Mouse (Mus musculus) neural tube, embryonic 11.5 days (tissue): Measurements from ENCODE around the gene Mustn1. TPM values are rescaled to one million over a fixed set of nuclear protein-coding genes. Genes with fewer than 3 reads are reported as not detected.

Source experiments
- ATAC-seq: fragments of 200-750 bp; cut with Nextera tagmentation; 2 replicates; pipeline ENCODE4 v1.8.0; 2017; ENCODE audit warnings: moderate number of reproducible peaks, mild to moderate bottlenecking, moderate TSS enrichment, moderate library complexity; ENCODE audit not compliant: insufficient read depth, low FRiP score, low TSS enrichment
- DNase-seq: peaks from one replicate; pipeline ENCODE4 v3.0.0-alpha.2; 2015; ENCODE audit warnings: low spot score
- H3K27ac ChIP-seq: fragments of 300-500 bp; sonication (generic); 2 replicates; pipeline ENCODE4 v1.5.1; 2014; ENCODE audit warnings: low read depth, mild to moderate bottlenecking, low read length
- H3K27me3 ChIP-seq: fragments of 300-500 bp; sonication (generic); 2 replicates; pipeline ENCODE4 v1.6.1; 2014; ENCODE audit warnings: mild to moderate bottlenecking, low read length, mixed read lengths; ENCODE audit not compliant: control insufficient read depth, insufficient read depth
- H3K36me3 ChIP-seq: fragments of 300-500 bp; sonication (generic); 2 replicates; pipeline ENCODE4 v1.6.1; 2014; ENCODE audit warnings: mild to moderate bottlenecking, low read length, moderate library complexity, mixed read lengths; ENCODE audit not compliant: control insufficient read depth, insufficient read depth
- H3K4me1 ChIP-seq: fragments of 300-500 bp; sonication (generic); 2 replicates; pipeline ENCODE4 v1.6.1; 2014; ENCODE audit warnings: low read length, mixed read lengths; ENCODE audit not compliant: control insufficient read depth, insufficient read depth
- H3K4me2 ChIP-seq: fragments of 300-500 bp; sonication (generic); 2 replicates; pipeline ENCODE4 v1.6.1; 2014; ENCODE audit warnings: low read depth, mild to moderate bottlenecking, moderate library complexity
- H3K4me3 ChIP-seq: fragments of 300-500 bp; sonication (generic); 2 replicates; pipeline ENCODE4 v1.5.1; 2014; ENCODE audit warnings: low read depth, low read length
- H3K9ac ChIP-seq: fragments of 300-500 bp; sonication (generic); 2 replicates; pipeline ENCODE4 v1.6.1; 2014; ENCODE audit warnings: mild to moderate bottlenecking, low read length
- H3K9me3 ChIP-seq: fragments of 300-500 bp; sonication (generic); 2 replicates; pipeline ENCODE4 v1.6.1; 2016; ENCODE audit warnings: low read length; ENCODE audit not compliant: control insufficient read depth
- WGBS: fragments of 180-500 bp; shearing (Covaris S2); extraction: QIAGEN DNeasy Blood & Tissue Kit; methylation state at CpG from one replicate; pipeline ENCODE4 v1.1.7; 2014; 5-methylcytosine and 5-hydroxymethylcytosine counted together
- polyA plus RNA-seq: library from polyadenylated mRNA; unstranded; fragments of >200 nt; fragmentation: Nextera tagmentation; extraction: Ambion mirVana; gene quantifications from 2 replicates; pipeline ENCODE4 v1.2.1, GENCODE M21; 2014

Mustn1 gene
- polyA plus RNA-seq, 1 experiment from 2014 or later, result 2.8 TPM

DNA sequence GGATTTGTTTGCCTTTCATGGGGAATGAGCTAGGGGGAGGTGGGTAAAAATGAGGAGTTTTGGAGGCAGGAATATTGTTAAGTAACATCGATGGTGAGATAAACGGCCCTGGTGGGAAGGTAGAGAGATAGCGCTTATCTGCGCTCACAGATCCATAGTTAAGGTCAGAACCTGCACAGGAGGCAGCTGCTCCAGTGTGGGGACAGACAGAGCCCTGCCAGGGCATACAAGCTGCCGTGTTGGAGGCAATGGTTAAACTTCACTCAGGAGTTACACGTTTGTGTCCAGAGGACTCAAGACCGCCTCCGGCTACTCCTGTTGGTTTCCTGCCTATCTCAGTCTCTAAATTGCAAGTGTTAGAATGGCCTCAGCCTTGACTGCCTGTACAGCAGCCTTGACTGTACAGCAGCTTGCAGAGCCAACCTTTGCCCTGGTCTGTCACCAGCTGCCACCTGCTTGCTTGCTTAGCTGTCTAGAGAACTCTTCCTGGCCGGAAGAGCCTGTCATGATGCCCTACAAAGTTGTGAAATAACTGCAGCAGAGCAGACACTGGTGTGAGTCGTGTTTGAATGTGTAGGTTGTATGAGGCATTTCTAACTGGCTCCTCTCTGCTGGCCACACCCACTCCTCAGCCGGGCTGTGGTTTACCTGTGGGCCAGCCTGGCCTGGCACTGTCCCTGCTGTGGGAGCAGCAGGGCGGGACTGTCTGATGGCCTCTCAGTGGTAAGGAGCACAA lies 3.7 kb upstream of the Mustn1 start:
- Histone ChIP-seq H3K36me3 (no peaks in the 10 kb centered on the region), H3K4me1 (no peaks in the 10 kb centered on the region), H3K27ac (no peak overlapping the region), H3K4me3 (no peak overlapping the region), H3K27me3 (no peaks in the 10 kb centered on the region), H3K4me2 (no peak overlapping the region), H3K9ac (no peak overlapping the region), H3K9me3 (no peaks in the 10 kb centered on the region)
- 92% methylated on average over 12 of the region's 12 CpGs for WGBS
- no peak for DNase-seq
- no peak for ATAC-seq

DNA sequence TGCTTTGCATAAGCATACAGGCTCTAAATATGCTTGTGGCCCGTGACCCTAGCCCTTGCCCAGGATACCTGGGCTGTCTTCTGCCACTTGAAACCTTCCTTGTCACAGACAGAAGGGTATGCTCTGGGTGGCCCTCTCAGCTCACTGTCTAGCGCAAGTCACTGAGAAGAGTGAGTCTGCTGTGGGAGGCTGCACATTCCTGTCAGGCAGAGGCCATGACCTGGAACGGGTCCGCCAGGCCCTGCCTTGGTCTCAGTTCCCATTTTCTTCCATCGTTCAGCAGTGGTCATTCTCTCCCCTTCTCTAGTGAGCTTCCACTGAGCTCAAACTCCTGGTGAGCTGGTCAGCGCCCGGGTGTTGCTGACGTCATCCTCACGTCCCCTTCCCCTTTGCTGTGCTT lies 3.0 kb upstream of the Mustn1 start:
- no peak for ATAC-seq
- no peak overlapping the region for H3K4me3 ChIP-seq
- no peaks in the 10 kb centered on the region for H3K9me3 ChIP-seq
- H3K9ac ChIP-seq, result no peak overlapping the region
- no peaks in the 10 kb centered on the region for H3K36me3 ChIP-seq
- no peaks in the 10 kb centered on the region for H3K4me1 ChIP-seq
- H3K27me3 ChIP-seq, result no peaks in the 10 kb centered on the region
- H3K4me2 ChIP-seq, result no peak overlapping the region
- DNase-seq, result no peak
- 90% methylated on average over 9 of the region's 9 CpGs for WGBS
- H3K27ac ChIP-seq, result no peak overlapping the region

DNA sequence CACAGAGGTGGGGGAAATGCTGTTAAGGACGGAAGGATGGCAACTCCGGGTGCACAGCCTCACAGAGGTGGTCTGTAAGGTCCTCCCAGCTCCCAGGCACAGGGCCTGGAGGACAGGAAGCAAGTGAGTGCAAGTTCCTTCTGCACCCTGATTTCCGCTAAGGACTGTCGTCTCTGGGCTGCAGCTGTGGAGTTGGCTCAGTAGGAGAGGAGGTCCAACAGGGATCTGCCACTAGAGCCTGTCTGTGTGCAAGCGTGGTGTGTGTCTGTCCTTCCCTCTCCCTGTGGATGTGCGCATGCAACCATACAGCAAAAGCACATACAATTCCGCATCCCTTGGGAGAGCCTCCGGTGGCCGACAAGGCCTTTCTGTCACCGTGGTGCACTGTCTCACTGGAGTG lies 2.5 kb upstream of the Mustn1 start:
- Histone ChIP-seq H3K27me3 (no peaks in the 10 kb centered on the region), H3K9ac (no peak overlapping the region), H3K4me1 (no peaks in the 10 kb centered on the region), H3K4me2 (no peak overlapping the region), H3K27ac (no peak overlapping the region), H3K4me3 (no peak overlapping the region), H3K9me3 (no peaks in the 10 kb centered on the region), H3K36me3 (no peaks in the 10 kb centered on the region)
- no peak for ATAC-seq
- 98% methylated on average over 10 of the region's 10 CpGs for WGBS
- DNase-seq, result no peak

DNA sequence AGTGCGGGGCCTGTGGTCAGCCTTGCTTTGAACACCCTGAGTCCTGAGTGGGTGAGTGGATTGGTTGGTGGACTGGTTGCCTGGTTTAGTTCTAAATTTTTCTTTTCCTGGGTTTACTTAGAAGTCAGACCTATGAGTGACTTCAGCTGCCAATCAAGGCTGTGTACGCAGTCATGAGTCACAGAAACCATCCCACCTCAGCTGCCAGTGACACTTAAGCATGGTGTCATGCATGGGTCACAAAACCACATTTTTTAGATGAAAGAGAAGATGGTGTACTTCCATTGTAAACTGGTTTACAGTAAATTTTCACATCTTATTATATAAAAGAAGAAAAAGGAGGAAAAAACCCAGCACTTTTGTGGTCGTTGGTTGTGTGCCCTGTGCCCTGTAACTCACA lies 1.2 kb upstream of the Mustn1 start:
- ATAC-seq, result no peak
- H3K36me3 ChIP-seq, result no peaks in the 10 kb centered on the region
- H3K9me3 ChIP-seq, result no peaks in the 10 kb centered on the region
- no peaks in the 10 kb centered on the region for H3K4me1 ChIP-seq
- no peak overlapping the region for H3K9ac ChIP-seq
- WGBS, result 88% methylated on average over 3 of the region's 3 CpGs
- no peak overlapping the region for H3K4me3 ChIP-seq
- H3K27ac ChIP-seq, result no peak overlapping the region
- H3K27me3 ChIP-seq, result no peaks in the 10 kb centered on the region
- no peak for DNase-seq
- H3K4me2 ChIP-seq, result no peak overlapping the region

DNA sequence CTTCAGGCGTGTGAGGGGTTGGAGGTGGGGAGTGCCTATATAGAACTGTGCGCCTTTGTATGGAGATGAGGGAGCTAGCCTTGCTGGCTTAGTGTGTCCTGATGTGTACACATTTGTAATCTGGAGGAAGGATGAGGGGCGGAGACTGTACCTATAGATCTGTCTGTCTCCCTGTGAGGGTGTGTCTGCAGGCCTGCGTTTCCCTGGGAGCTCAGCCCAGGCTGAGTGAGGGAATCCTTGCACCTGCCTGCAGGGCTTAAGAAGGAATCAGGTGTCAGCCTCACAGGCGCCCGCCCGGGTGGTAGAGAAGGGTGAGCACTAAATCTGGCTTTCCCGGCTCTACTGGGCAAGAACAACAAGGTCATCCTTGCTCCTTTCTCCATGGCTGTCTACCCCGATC lies 794 bp downstream of the Mustn1 start:
- no peaks in the 10 kb centered on the region for H3K4me1 ChIP-seq
- DNase-seq (no peak), ATAC-seq (no peak)
- H3K9ac ChIP-seq, result no peak overlapping the region
- H3K4me3 ChIP-seq, result no peak overlapping the region
- no peaks in the 10 kb centered on the region for H3K9me3 ChIP-seq
- WGBS, result 69% methylated on average over 9 of the region's 9 CpGs
- no peaks in the 10 kb centered on the region for H3K36me3 ChIP-seq
- H3K4me2 ChIP-seq, result no peak overlapping the region
- H3K27ac ChIP-seq, result no peak overlapping the region
- no peaks in the 10 kb centered on the region for H3K27me3 ChIP-seq

DNA sequence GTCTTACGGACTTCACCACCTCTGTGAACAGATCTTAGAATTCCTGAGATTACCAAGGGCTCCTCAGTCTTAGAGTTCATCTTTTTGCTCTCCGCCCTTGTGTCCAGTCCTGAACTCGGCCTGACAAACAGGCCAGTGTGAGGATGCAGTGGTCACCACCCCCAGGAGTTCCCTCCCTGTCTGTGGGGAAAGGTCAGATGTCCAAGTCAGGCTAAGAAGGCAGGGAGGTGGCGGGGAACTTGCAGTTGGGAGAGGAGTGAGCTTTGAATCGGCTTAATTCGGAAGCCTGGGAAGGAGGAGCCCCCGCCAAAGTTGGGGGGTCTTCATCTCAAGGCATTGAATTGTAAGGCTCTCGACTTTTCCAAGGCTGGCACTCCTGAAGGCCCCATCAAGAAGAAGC lies 1.3 kb downstream of the Mustn1 start:
- Histone ChIP-seq H3K4me1 (no peaks in the 10 kb centered on the region), H3K9me3 (no peaks in the 10 kb centered on the region), H3K9ac (no peak overlapping the region), H3K4me2 (no peak overlapping the region), H3K36me3 (no peaks in the 10 kb centered on the region), H3K27me3 (no peaks in the 10 kb centered on the region), H3K27ac (no peak overlapping the region), H3K4me3 (no peak overlapping the region)
- DNase-seq (no peak), ATAC-seq (no peak)
- WGBS, result 84% methylated on average over 8 of the region's 8 CpGs

DNA sequence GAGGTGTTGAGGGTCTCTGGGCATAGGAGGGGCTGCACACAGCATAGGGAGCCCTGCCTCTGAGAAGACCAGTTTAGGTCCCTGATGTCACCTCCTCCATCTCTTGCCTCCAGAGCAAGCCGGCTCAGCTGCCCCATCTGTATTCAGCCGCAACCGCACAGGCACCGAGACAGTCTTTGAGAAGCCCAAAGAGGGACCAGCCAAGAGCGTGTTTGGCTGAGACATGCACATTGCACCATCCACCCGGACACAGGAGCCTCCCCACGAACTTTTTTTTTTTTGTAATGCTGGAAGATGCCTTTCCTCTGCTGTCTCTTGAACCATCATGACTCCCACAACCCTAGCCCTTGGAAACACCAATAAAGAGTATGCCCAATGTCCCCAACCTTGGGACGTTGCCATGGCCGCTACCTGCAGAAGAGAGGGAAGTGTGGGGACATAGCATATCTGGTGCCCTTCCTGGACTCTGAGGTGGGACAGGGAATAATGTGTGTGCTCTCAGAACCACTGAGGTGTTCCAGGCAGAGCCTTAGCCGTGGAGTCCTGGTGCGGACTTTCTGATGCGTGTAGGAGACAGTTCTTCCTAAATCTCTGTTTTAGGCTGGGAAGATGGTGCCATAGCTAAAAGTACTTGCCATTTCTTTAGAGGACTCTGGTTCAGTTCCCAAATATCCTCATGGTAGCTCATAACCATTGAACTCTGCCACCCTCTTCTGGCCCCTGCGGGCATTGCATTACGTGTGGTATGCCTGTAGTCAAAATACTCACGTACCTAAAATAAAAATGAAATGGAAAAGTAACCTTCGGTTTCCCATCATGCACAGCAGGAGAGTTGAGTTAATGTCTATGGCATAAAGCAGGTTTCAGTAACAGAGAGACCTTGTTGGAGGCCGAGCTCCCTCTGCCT lies 2.1 kb downstream of the Mustn1 start:
- H3K36me3 ChIP-seq, result no peaks in the 10 kb centered on the region
- no peak overlapping the region for H3K9ac ChIP-seq
- no peak for DNase-seq
- H3K27me3 ChIP-seq, result no peaks in the 10 kb centered on the region
- 87% methylated on average over 17 of the region's 17 CpGs for WGBS
- H3K4me1 ChIP-seq, result no peaks in the 10 kb centered on the region
- no peak overlapping the region for H3K27ac ChIP-seq
- no peak for ATAC-seq
- no peak overlapping the region for H3K4me2 ChIP-seq
- H3K9me3 ChIP-seq, result no peaks in the 10 kb centered on the region
- H3K4me3 ChIP-seq, result no peak overlapping the region

DNA sequence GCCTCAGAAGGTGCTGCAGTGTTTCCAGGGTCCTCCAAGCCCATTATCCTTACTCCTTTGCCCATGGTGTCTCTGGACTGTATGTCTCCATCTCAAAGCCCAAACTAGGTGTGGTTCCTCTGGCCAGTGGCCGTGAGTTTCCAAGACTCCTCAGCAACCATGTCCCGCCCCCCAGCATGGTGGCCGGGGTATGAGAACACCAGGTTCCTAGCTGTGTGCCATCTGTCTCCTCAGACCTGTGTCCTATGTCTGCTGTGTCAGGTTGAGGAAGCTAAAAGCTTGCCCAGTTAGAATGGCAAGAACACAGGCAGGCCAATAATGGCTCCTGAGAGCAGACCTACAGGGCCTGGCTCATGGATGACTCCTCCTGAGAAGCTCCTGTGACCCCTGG lies 2.7 kb downstream of the Mustn1 start:
- no peak for DNase-seq
- no peaks in the 10 kb centered on the region for H3K9me3 ChIP-seq
- no peak overlapping the region for H3K4me3 ChIP-seq
- H3K27me3 ChIP-seq, result no peaks in the 10 kb centered on the region
- H3K27ac ChIP-seq, result no peak overlapping the region
- H3K4me2 ChIP-seq, result no peak overlapping the region
- WGBS, result 95% methylated on average over 3 of the region's 3 CpGs
- no peak for ATAC-seq
- H3K36me3 ChIP-seq, result no peaks in the 10 kb centered on the region
- H3K4me1 ChIP-seq, result no peaks in the 10 kb centered on the region
- no peak overlapping the region for H3K9ac ChIP-seq

DNA sequence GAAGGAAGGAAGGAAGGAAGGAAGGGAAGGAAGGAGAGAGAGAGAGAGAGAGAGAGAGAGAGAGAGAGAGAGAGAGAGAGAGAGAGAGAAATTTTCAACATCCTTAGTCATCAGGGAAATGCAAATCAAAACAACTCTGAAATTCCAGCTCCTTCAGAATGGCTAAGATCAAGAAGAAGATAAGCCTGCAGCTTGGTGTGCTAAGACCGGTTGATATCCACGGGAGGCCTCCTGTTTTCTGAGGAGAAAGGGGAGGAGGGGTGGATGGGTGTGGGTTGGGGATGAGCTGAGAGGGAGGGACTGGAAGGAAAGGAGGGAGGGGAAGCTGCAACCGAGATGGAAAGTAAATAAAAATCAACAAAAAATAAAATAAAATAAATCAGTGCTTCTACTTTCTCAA lies 6.3 kb downstream of the Mustn1 start:
- ATAC-seq (no peak), DNase-seq (no peak)
- no peaks in the 10 kb centered on the region for H3K4me1 ChIP-seq
- H3K9ac ChIP-seq, result no peak overlapping the region
- no peak overlapping the region for H3K27ac ChIP-seq
- no peaks in the 10 kb centered on the region for H3K9me3 ChIP-seq
- H3K4me3 ChIP-seq, result no peak overlapping the region
- no peak overlapping the region for H3K4me2 ChIP-seq
- WGBS, result 26% methylated on average over 3 of the region's 3 CpGs
- H3K36me3 ChIP-seq, result no peaks in the 10 kb centered on the region
- no peaks in the 10 kb centered on the region for H3K27me3 ChIP-seq
